11 mouse cellular contexts compared by ENCODE assay signal in genomic region chr6:112971116-112971768, GRCm38 (mm10). TPM values are rescaled to one million over a fixed set of nuclear protein-coding genes. Genes with fewer than 3 reads are reported as not detected.
DNase-seq lines count a peak whose midpoint lies in the region; ATAC-seq lines count a peak whose summit lies in the region.
"Had no signal": no experiment of that assay in that cellular context is flagged by ENCODE, and none has a peak within 500 bp of the region (broad histone marks: within the 10 kb centered on the region; RNA-seq: fewer than 3 reads in every experiment).

No protein-coding gene starts in this region.

- H3K27me3 ChIP-seq in forebrain, embryonic 14.5 days (replicated peaks; ENCODE audit: control insufficient read depth, insufficient read depth, low read length): no peaks in the 10 kb centered on the region
- H3K27me3 ChIP-seq in kidney, embryonic 15.5 days: no peaks in the 10 kb centered on the region
- H3K27me3 ChIP-seq: embryonic facial prominence, embryonic 15.5 days had no signal

- peak overlapping the region; percentile 88 for H3K27ac ChIP-seq in forebrain, embryonic 14.5 days (ENCODE audit: low read depth, low read length)
- no peak overlapping the region for H3K27ac ChIP-seq in kidney, embryonic 15.5 days
- H3K27ac ChIP-seq: embryonic facial prominence, embryonic 15.5 days had no signal

- peaks cover 42% of the 10 kb centered on the region for H3K4me1 ChIP-seq in forebrain, embryonic 14.5 days (ENCODE audit: control insufficient read depth, insufficient read depth, low read length)
- H3K4me1 ChIP-seq in kidney, embryonic 15.5 days: peaks cover 27% of the 10 kb centered on the region

- peak overlapping the region; percentile 21; the same call in 1 of the 2 replicates for H3K9ac ChIP-seq in forebrain, embryonic 14.5 days (ENCODE audit: low read length)
- H3K9ac ChIP-seq in kidney, embryonic 15.5 days: no peak overlapping the region
- H3K9ac ChIP-seq: embryonic facial prominence, embryonic 15.5 days had no signal

- WGBS in forebrain, embryonic 14.5 days: 9% methylated on average over 6 of the region's 6 CpGs
- 63% methylated on average over 6 of the region's 6 CpGs for WGBS in kidney, embryonic 15.5 days

- H3K4me2 ChIP-seq in forebrain, embryonic 14.5 days (ENCODE audit: low read length): peak overlapping the region; percentile 34
- no peak overlapping the region for H3K4me2 ChIP-seq in kidney, embryonic 15.5 days
- H3K4me2 ChIP-seq: embryonic facial prominence, embryonic 15.5 days had no signal

- intact Hi-C loops in heart, postnatal 14 days (cut with DNase I): no loop called here

- H3K9me3 ChIP-seq in forebrain, embryonic 14.5 days (replicated peaks; ENCODE audit: control insufficient read depth, low read length): no peaks in the 10 kb centered on the region
- H3K9me3 ChIP-seq in kidney, embryonic 15.5 days (replicated peaks): 0 out of 2 replicates have a peak, but pooled peaks cover 3% of the 10 kb centered on the region
- H3K9me3 ChIP-seq: embryonic facial prominence, embryonic 15.5 days had no signal

- DNase-seq in thymus, postnatal 0 days (ENCODE audit: low spot score): peak; percentile 13
- DNase-seq in thymus, postnatal 25 days: no peak
- DNase-seq in forebrain, embryonic 14.5 days (ENCODE audit: low spot score): peak; percentile 66
- DNase-seq in B cell, adult 2 months: no peak
- DNase-seq in heart, postnatal 14 days: no peak
- DNase-seq: kidney, postnatal 25 days; thymus, postnatal 36 days had no signal

- no peaks in the 10 kb centered on the region for H3K36me3 ChIP-seq in forebrain, embryonic 14.5 days (ENCODE audit: control insufficient read depth, insufficient read depth, low read length)
- H3K36me3 ChIP-seq in kidney, embryonic 15.5 days: no peaks in the 10 kb centered on the region
- H3K36me3 ChIP-seq: embryonic facial prominence, embryonic 15.5 days had no signal

- no peak overlapping the region for H3K4me3 ChIP-seq in forebrain, embryonic 14.5 days (ENCODE audit: low read depth, low read length)
- no peak overlapping the region for H3K4me3 ChIP-seq in kidney, embryonic 15.5 days (replicated peaks)
- H3K4me3 ChIP-seq: embryonic facial prominence, embryonic 15.5 days had no signal

- ATAC-seq in forebrain, embryonic 14.5 days: 0 out of 2 replicates have a peak, but pooled peaks have one; percentile 5
- ATAC-seq in megakaryocyte progenitor cell, adult 5-6 weeks (replicated peaks; ENCODE audit: poor library complexity): peak; percentile 80
- ATAC-seq in kidney, embryonic 15.5 days (replicated peaks; ENCODE audit: low FRiP score): no peak
- ATAC-seq: lung, postnatal 0 days had no signal

RNA-seq across cellular contexts. Expression of gene Srgap3, which starts 24.2 kb away (rescaled TPM):
- polyA plus RNA-seq in thymus, postnatal 0 days (2015; fragmentation: Nextera tagmentation; extraction: Ambion mirVana): 0.71 and 1.2 TPM in 2 replicates
- 31.4 and 46.7 TPM in 2 replicates for polyA plus RNA-seq in forebrain, embryonic 14.5 days (2014; fragmentation: Nextera tagmentation; extraction: Ambion mirVana)
- total RNA-seq in megakaryocyte progenitor cell, adult 5-6 weeks (2015): 2.0 and 2.5 TPM in 2 replicates
- total RNA-seq in megakaryocyte progenitor cell, adult 5-6 weeks (2017): 0.79 and 1.9 TPM in 2 replicates
- 4.9 and 5.1 TPM in 2 replicates for polyA plus RNA-seq in kidney, embryonic 15.5 days (2015; fragmentation: Nextera tagmentation; extraction: Ambion mirVana)
- total RNA-seq in heart, postnatal 14 days (2021): 1 to 10 TPM; 1.5 to 1.9 TPM

Comparison
In these comparisons a context has a peak if more than half of its experiments do, and no peak if none do; other contexts are left out.
1. DNase-seq: peak in thymus, postnatal 0 days (single experiment) and forebrain, embryonic 14.5 days (single experiment); none in thymus, postnatal 25 days (single experiment), B cell, adult 2 months (0 of 2) and heart, postnatal 14 days (0 of 2).